Mouse (Mus musculus): ENCODE results near the gene Tab1.

DNA sequence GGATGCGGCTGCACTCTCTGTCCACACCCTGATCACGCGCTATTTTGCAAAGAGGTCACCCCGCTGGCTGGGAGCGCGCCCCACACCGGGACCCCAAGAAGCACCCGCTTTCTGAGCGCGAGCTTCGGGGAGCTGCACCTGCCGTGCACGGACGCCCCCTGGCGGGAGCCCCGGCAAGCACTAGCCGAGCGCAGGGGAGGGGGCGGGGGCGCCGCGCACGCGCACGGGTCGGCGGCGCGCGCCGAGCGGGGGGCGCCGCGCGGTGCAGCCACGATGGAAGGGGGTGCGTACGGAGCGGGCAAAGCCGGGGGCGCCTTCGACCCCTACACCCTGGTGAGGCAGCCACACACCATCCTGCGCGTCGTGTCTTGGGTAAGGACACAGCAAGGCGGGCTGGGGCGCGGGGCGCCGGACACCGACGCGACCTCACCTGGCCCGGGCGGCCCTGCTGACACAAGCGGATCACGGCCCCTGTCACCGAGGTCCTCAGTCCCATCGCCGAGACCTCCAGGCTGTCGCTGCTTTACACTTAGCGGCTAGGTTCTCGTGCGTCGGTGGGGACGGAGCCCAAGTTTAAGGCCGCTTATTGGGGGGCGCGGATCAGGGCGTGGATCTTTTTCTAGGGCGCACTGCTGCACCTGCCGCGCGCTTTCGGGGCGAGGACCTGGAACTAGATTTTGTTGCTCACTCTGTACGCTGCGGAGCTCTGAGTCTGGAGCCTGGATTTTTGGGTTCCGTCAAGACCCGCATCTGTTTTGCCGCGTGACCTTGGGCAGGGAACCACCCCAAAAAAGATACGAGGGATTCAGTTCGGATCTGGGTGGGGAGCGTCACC, 41.6 kb upstream of the Tab1 start, which contains the start of the genes Syngr1 and Rpl3:
- TF ChIP-seq POLR2A (IDR thresholded peaks at IDR 0.05; ENCODE audit: borderline replicate concordance, extremely low read depth, insufficient read depth, insufficient read length, poor library complexity, severe bottlenecking) (peak; percentile 68; the same call in 1 of the 2 replicates), CTCF (IDR thresholded peaks at IDR 0.05; ENCODE audit: borderline replicate concordance, extremely low read depth, insufficient read depth, insufficient read length) (peak; percentile 83)

Data from brain, embryonic 14.5 days (tissue).